Mouse (Mus musculus) central nervous system, embryonic 11.5 days (tissue): ENCODE results near the gene Gm648. TPM values are rescaled to one million over a fixed set of nuclear protein-coding genes. Genes with fewer than 3 reads are reported as not detected.

ENCODE experiments used
- polyA plus RNA-seq: library from polyadenylated mRNA; depleted of rRNA; stranded (reverse); fragments of >200 nt; gene quantifications from 2 replicates; pipeline ENCODE4 v1.2.3, GENCODE M21; 2012; rRNA removed

The Gm648 gene
- polyA plus RNA-seq: 0.06 and 0.14 TPM in 2 replicates

GRCm38 (mm10) chrX:56549506-56549905 is at the start of gene Gm648:
Gene Gm648, minus strand, starts transcription at chrX:56549606.

GRCm38 (mm10) chrX:56597887-56598640 is 48.7 kb upstream of the Gm648 start, which contains the start of gene Mmgt1:
Gene Mmgt1, minus strand, starts transcription at chrX:56598069.

DNA sequence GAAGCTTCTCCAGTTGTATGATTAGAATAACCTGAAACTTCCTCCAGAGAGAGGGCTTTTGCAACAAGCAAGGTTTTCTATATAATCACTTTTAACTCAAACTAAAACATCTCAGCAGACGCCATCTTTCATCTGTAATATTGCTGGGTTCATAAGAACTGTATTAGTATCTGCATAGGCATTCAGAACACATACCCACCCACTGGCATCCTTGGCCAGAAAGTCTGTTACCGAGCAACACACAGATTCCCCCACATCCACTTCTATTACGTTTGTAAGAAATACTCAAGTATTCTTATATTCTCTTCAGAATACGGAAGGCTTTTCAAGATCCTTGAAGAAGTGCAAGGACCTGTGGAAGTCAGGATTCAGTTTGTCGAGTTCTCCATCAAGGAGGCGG is 25.0 kb downstream of the Gm648 start, which contains the start of gene Gm10477:
TSS of gene Gm10477 (plus strand) at position 301 of the 400 bp plus-strand sequence.

Other genes starting within 250 kb of the Gm648 start
- gene Zfp449, start 203.2 kb downstream of the Gm648 start, polyA plus RNA-seq: 3.4 and 5.0 TPM in 2 replicates
- gene Smim10l2a, start 175.0 kb downstream of the Gm648 start, polyA plus RNA-seq: 2.9 and 4.4 TPM in 2 replicates
- gene Gm2174, start 101.6 kb downstream of the Gm648 start, polyA plus RNA-seq: not detected in 2 replicates
- gene Ints6l, start 94.7 kb downstream of the Gm648 start, polyA plus RNA-seq: 66.9 and 83.0 TPM in 2 replicates
- not detected in 2 replicates for gene Gm10477, start 24.9 kb downstream of the Gm648 start, polyA plus RNA-seq
- gene Mmgt1, start 48.5 kb upstream of the Gm648 start, polyA plus RNA-seq: 13.4 and 32.0 TPM in 2 replicates
- 22.5 and 22.8 TPM in 2 replicates for gene Slc9a6, start 60.2 kb upstream of the Gm648 start, polyA plus RNA-seq
- gene Fhl1, start 182.2 kb upstream of the Gm648 start, polyA plus RNA-seq: 60.8 and 85.4 TPM in 2 replicates